Mouse (Mus musculus) embryo, embryonic 11 days (tissue): ENCODE results near the gene Ttll8.

Experiments used
- DNase-seq: peaks from one replicate; pipeline ENCODE4 v3.0.0-alpha.2; 2015

Gene Ttll8

DNA sequence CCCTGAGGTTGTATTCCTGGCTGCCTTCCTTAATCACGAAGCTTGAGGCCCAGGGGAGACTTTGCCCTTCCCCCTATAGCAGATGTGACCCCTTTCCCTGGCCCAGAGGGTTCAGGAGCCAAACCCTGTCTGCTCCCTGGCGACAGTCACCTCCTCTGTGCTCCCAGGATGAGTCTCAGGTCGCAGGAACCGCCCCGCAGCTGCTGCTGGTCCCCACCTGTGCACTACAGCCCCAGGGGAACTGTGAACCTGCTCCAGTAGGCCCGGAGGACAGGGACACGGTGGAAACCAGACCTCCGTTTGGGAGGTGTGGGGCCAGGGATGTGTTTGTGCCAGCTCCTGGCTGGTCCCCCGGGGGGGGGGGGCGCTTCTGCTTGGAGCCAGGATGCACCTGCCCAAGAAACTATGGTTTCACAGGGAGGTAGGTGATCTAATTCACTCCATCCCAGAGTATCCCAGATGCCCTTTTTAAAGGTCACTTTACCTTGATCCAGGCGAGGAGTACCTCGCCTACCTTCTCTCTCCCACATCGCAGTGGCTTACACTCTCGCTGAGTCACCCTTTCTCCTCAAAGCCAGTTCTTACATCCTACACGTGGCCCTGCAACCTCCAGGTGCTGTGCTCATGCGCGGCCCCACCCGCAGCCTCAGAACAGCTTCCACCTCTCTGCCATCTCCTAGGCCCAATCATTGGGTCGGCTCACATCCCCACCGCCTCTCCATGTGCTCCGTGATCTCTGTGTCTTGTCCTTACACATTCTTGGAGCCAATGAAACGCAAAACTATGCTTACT lies 72.8 kb downstream of the Ttll8 start:
- no peak for DNase-seq

DNA sequence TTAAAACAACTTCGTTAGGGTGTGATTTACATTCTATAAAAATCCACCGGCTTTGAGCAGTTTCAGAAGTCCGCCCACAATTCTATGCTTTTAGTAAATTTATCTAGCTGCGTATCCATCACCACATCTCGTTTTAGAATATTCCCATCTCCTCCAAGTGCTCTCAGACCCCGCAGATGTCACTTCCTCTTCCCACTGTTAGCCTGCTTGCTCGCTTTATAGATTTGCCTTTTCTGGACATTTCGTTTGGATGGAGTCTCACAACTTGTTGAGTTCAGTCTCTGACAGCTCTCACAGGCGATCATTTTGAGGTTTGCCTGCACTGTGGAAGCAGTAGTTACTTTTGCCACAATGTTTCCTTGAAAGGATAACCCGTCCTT lies 77.2 kb downstream of the Ttll8 start:
- no peak for DNase-seq

DNA sequence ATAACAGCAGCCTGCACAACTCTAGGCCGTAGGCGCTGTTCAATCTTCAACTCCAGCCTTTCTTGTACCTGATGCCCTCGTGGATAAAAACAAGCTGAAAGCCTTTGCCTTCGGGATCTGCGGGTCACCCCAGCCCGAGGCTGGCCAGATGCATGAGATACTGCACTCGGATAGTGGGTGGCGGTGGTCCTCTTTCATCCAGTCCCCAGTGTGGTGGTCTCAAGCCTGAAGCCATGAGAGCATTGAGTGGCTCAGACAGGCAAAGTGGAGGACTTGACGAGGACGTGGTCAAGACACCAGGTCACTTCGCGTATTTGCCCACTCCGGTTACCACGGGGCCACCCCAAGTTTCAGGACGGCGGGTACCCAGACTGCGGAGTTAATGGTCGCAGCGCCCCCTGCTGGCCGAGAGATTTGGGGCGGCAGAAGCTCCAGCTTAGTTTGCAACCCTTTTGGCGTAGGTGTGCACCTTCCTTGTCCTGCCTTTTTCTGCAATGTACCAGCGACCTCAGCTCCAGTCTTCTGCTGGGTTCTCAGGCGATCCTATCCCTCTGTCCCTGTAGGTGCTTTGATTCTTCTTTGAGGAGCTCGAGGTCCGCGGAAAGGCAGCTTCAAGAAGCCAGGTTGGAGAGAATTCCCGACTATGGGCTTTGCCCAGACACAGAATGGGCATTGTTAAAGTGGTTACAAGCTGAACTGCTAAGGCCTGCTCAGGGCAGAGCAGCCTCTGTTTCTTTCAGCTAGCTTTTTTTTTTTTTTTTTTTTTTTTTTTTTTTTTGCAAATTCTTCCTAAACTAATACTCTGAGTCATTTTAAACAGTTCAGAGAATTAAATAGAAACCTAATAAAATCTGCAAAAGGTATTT lies 77.8 kb downstream of the Ttll8 start:
- peak; percentile 85 for DNase-seq

DNA sequence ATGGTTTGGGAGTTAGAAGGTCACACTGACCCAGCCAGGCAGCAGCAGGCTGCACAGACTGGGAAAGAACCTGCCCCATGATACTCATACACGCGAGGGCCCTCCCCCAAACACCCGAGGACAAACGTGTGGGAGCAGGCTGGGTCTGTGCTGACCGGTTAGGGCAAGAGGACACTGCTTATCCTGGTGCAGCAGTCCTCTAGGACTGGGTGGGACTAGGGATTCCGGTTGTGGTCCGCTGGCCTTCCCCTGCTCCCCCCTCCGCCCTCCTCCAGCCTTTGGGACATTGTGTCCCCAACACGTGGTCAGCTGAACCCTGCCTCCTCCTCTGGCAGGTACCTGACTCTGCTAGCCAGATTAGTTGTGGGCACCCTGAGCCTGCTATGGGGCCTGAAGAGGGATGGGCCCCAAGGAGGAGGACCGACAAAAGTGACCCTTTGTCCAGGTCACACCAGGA lies 78.6 kb downstream of the Ttll8 start:
- DNase-seq = no peak

DNA sequence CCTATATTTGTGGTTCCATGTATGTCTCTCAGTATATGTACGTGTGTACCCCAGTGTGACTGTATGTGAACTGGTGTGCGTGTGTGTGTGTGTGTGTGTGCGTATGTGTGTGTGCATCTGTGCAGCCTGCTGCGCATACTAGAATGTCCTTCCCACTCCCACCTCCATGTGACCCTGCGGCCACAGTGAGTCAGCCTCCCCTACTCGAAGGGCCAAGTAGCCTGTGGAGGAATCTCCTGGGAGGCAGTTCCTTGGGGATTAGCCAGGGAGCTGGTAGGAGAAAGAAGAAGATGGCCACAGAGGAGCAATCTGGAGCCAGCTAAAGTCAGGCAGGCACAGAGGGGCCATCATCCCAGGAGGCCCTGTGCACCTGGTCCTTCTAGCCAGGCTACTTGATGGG lies 79.7 kb downstream of the Ttll8 start:
- no peak for DNase-seq

DNA sequence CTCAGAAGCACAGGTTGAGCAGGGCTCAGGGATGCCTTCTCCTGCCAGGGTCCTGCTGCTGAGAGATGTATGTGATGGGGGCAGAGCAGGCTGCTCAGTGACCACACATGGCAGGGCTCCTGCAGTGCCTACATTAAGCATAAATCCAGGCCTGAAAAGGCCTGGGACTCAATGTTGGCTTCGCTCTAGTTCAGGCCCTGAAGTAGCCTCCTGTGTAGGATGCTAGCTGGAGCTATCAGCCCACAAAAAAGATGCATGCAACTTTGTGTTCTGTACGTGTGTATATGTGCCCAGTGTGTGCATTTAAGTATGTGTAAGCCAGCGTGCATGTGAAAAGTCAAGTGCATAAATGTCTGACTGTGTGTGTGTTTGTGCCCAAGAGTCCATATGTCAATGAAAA lies 80.2 kb downstream of the Ttll8 start:
- DNase-seq = no peak

DNA sequence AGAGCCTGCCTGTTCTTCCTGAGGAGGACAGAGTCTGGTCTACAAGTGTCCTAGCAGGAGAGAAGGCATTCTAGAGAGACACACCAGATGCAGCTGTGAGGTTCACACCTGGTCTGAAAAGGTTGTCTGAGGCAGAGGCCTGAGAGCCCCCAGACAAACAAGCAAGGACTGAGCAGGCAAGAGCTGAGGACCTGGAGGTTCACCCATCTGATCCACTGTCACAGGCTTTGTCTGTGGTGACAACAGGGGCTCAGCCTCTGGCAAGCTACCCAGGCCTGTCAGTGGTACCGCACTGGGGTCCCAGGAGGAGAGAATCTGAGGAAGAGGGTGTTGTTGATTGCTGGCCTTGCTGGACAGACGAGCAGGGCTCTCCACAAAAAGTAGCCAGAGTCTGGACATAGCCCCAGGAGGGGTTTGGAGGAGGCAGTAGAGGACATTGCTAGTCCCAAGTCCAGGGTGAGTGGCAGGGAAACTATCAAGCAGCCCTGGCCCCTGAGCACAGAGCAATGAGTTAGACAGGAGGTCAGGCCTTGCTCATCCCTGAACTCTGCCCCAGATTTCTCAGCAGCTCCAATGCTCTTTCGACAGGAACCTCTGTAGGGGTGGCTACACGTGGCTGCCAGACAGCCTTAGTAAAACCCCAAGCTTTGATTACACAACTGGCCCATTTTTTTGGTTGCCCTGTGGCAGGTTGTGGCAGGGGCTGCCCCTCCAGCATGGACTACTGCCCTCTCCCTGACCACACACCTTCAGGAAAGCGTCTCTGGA lies 83.6 kb downstream of the Ttll8 start:
- no peak for DNase-seq

DNA sequence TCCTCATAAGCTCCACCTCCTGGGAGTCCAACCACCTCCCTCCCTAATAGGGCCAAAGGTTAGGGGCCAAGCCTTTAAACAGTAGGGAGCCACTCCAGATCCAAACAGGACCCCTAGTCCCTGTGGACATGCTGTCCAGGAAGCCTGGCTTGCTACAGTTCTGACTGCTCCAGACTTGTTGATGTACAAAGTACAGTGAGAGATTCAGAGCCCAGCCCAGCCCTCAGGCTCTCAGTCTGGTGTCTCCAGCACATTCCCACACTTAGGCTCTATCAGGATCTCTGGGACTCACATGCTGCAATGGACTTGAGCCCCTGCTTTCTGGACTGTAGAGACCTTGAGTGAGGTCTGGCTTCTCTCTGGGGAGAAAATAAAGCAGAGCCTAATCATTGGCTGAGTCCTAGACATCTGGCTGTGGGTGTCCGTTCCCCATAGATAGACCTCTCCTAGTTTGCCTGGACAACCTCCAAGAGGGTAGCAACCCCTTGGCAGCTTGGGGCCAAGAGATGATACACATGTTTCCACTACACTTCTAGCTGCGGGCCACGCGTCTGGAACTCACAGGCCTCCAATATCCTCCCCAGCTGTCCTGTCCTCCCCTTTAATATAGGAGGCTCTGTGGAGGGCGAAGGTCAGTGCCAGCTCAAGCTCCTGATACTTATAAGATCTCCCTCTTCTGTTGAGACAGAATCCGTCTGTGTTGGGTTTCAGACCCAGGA lies 86.0 kb downstream of the Ttll8 start:
- peak; percentile 42 for DNase-seq

DNA sequence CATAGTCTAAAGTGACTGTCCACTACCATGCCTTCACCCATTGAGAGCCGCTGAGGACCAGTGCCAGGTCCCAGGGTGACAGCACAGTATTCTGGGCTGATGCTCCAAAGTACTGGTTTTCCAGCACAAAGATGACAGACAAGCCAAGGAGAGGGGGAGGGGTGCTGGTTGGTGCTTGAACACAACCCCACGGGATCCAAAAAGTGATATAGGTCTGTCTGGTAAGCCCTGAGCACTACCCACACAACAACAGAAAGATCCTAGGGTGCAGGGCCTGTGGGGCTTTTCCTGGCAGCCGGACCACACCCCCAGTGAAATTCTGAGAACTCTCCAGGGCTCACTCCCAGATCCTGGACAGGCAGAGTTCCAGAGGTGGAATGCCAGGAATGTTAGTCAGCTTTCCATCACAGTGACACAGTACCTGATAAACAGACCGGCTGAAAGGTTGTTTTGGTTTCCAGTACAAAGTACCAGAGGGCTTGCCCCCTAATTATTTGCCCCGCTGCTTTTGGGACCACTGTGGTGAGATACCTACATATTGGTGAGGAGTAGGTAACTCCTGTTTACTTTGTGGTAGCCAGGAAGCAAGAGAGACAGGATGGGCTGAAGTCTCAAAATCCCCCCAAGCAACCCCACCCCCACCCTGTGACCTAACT lies 86.7 kb downstream of the Ttll8 start:
- peak; percentile 46 for DNase-seq

DNA sequence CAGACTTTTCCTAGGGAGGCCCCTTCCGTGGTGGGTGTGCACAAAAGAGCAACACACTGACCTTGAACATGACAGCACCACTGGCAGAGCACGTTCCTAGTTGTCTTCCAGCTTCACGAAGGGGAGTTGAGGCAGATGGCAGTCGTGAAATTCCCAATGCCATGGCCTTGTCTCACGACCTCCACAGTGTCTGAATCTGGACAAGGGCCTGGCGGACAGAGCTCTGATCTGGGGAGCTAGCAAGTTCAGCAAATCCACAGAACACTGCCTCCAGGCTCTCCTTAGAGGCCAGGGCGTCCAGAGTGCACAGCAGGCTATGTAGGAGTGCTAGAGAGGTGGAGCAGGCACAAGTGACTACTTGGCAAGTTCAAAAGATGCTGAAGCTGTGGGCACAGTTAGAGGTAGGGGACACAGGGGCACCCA lies 87.3 kb downstream of the Ttll8 start:
- no peak for DNase-seq

DNA sequence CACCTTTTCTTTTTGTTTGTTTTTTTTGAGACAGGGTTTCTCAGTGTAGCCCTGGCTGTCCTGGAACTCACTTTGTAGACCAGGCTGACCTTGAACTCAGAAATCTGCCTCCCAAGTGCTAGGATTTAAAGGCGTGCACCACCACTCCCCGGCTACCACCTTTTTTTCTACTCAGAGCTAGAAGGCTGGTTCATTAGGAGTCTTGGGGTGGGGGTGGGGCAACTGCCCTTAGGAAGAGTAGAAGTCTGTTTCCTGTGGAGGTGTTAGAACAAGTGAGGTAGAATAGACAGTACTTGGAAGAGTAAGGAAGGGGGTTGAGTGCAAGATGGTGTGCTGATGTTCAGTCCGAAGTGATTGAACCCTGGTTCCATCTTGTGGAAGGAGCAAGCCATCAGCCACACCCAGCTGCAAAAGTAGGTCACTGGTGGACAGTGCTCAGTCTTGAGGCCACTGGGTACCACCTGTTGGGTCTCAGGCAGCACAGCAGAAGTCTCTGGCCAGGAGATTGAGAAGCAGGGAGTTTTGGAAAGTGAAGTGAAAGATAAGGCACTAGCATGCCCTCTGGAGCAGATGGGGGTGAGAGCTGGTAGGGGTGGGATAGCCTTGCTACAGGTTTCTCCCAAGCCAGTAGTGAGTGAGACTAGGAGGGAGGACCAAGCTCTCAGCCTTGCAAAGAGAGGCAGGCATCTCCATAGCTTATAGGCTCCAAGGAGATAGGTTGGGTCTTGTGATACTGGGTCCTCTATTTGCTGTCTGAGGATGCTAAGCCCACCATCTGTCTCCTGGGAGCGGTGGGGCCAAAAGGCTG lies 88.1 kb downstream of the Ttll8 start:
- no peak for DNase-seq

DNA sequence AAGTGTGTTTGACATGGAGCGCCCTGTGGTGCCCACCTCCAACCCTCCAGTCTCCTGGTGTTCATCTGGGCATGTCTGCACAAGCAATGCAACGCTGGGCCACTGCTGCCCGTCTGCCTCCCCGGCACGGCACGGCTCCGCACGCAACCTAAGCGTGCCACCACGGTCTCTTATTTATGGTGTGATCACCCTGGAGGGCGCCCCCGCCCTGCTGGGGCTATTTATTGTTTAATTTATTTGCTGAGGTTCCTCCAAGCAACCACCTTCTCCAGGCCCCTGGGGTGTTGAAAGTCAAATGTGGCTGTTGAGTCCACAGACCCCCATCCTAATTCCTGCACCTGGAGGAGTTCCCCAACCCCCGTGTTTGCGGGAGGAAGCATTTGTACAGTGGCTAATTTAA lies 89.2 kb downstream of the Ttll8 start:
- no peak for DNase-seq

DNA sequence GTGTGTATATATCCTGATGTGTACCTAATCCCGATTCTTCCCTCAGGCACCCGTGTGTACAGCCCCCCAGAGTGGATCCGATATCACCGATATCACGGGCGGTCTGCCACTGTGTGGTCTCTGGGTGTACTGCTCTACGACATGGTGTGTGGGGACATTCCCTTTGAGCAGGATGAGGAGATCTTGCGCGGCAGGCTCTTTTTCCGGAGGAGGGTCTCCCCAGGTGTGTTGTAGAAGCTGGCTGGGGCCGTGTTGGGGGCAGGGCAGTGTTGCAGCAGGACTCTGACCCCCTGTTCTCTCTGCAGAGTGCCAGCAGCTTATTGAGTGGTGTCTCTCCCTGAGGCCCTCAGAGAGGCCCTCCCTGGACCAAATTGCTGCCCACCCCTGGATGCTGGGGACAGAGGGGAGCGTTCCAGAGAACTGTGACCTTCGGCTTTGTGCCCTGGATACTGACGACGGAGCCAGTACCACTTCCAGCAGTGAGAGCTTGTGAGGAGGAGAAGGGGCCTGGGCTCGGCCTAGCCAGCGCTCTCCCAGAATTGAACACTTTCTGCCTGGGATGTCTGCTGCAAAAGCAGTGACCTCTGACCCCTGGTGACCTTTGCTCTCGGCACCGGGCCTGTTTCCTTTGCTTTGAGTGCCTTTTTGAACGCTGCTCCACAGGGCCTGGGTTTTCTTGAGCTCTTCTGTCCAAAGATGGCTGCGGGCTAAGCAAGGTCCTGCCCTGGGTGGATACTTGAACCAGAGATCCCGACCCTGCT lies 89.8 kb downstream of the Ttll8 start:
- no peak for DNase-seq

DNA sequence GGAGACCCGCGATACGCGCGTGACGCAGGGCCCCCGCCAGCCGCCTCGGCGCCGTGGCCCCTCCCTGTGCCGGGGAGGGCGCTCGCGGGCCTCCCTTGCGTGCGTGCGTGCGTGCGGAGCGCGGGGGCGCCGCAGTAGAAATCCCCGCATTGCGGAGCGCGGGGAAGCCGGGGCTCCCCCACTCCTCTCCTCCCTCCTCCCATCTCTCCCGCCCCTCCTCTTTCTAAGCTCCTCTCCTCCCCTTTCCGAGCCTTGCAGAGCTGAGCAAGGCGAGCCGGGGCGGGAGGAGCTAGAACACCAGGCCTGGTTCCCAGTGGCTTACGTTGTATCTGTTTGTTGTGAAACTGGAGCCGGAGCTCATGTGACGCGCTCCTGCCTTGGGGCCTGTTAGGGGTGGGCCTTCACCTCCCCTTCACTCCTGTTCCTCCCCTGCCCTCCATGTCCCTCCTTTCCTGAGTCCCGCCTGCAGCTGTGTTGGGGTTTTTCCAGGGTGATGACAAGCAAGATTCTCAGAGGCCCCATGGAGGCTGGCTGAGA lies 90.5 kb downstream of the Ttll8 start:
- peak; percentile 96 for DNase-seq

DNA sequence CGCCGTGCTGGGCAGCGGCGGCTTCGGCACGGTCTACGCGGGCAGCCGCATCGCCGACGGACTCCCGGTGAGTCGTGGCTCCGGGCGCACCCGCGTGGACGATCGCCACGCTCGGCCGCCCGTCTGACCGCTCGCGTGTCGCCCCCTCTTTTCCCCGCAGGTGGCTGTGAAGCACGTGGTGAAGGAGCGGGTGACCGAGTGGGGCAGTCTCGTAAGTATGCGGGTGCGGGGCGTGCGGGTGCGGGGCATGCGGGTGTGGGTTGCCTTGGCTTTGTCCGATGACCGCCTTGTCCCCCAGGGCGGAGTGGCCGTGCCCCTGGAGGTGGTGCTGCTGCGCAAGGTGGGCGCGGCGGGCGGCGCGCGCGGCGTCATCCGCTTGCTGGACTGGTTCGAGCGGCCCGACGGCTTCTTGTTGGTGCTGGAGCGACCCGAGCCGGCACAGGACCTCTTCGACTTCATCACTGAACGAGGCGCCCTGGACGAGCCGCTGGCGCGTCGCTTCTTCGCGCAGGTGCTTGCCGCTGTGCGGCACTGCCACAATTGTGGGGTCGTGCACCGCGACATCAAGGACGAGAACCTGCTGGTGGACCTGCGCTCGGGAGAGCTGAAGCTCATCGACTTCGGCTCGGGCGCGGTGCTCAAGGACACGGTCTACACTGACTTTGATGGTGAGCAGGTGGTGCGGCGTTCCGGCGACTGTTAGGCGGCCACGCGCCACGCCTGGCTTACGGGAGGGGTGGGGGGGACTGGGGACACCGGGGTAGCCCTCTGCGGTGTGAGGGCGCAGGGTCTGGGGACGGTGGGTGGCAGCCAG lies 91.1 kb downstream of the Ttll8 start:
- peak; percentile 56 for DNase-seq

DNA sequence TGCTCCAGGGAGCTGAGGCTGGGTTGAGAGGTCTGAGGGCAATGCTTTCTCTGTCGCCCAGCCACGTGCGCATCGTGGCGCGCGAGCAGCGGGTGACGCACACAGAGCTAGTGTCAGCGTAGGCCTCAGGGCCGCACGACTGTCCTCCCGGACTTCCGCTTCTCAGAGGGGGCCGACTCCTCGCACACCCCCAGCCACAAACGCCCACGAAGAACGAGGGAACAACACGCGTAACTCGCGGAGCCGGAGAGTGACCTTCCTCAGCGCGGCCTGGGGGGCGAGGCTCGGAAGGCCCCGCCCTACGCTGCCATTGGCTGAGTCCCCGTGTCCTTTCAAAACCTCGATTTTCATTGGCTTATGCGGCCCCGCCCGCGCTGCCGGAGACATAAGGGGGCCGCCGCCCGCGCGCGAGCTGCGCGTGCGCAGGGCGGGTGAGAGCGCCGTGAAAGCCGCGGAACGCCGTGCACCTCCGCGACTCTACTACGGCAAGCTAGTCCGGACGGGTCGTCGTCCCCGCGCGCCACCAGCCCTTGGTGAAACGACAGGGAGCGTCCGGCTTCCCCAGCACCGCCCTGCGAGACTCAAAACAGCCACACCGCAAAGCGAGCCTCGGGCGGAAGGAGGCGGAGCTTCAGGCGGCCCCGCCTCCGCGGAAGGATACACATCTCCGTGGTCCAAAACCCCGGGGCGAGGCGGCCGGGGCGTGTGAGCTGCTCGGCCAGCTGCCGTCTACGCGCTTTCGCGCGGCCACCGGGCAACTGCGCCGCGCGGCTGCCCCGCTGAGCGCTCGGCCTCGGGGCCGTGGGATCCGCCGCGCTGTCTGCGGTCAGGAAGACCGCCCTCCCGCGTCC lies 92.2 kb downstream of the Ttll8 start, which contains the start of gene Pim3:
Gene Pim3, plus strand, starts transcription at position 415 of the 851 bp plus-strand sequence.
- DNase-seq = peak; percentile 99

DNA sequence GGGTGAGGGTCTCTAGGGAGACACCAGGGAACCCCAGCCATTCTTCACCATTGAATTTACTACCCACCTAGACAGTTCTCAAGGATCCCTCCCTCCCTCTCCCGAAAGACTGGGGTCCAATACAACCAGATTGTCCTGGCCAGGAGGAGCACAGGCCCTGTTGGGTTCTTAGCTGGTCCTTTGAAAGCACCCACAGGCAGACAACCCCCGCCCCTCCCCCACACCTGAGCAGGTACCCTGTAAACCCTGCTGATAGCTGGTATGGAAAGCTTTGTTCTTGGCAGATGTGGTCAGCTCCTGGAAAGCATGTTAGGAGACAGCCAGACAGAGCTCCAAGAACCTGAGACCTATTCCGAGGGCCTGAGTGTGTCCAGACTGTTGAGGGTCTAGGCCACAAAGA lies 93.4 kb downstream of the Ttll8 start:
- no peak for DNase-seq
